Mouse (Mus musculus) spleen, adult 2 months (tissue): ENCODE results near the gene Wbp11.
A peak's percentile ranks its signal among the peaks of the same experiment; 100 is the strongest.

ENCODE experiments used
- CTCF ChIP-seq: fragments of 200-500 bp; IDR thresholded peaks from 2 replicates; pipeline ENCODE4 v1.5.1; 2011; ENCODE audit warnings: mild to moderate bottlenecking, inconsistent platforms; ENCODE audit not compliant: insufficient read depth, insufficient read length, insufficient replicate concordance; ENCODE audit errors: extremely low read depth
- POLR2A ChIP-seq: fragments of 200-500 bp; IDR thresholded peaks from 2 replicates; pipeline ENCODE4 v1.6.1; 2011; ENCODE audit warnings: low read depth, low read length, inconsistent platforms

GRCm38 (mm10) chr6:136847790-136848189 is 19.8 kb upstream of the Wbp11 start:
- TF ChIP-seq POLR2A: no peak
- peak; percentile 61; the same call in 1 of the 2 replicates for TF ChIP-seq CTCF
